Mouse (Mus musculus) central nervous system, embryonic 11.5 days (tissue): ENCODE measurements around the gene B3gnt9. TPM values are rescaled to one million over a fixed set of nuclear protein-coding genes. Genes with fewer than 3 reads are reported as not detected.

Experiments used
- polyA plus RNA-seq: library from polyadenylated mRNA; depleted of rRNA; stranded (reverse); fragments of >200 nt; gene quantifications from 2 replicates; pipeline ENCODE4 v1.2.3, GENCODE M21; 2012; rRNA removed

The B3gnt9 gene
- 5.5 and 7.9 TPM in 2 replicates for polyA plus RNA-seq

DNA sequence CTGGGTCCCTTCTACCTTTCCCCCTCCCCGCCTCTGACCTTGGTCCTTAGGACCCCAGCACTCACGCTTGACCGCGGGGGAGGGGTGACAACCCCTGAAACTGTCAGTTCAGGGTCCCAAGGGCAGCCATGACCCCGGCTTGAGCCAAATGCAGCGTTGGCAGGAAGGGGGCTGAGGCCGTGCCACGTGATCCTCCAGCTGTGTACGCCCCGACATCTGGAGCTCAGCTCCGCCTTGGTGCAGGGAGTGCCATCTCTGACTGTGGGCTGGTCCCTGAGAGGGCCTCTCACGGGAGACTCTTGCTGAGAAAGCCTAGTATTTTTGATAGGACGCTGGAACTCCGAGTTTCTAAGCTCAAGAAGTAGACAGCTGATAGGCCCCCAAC, at the start of gene B3gnt9:
Gene B3gnt9, minus strand, starts transcription at position 188 of the 385 bp plus-strand sequence.

GRCm38 (mm10) chr8:105297511-105298192, 42.7 kb upstream of the B3gnt9 start, which contains the start of gene E2f4:
Gene E2f4 (plus strand): TSS chr8:105297663.

GRCm38 (mm10) chr8:105295895-105296573, 41.1 kb upstream of the B3gnt9 start, which contains the start of gene Exoc3l:
Gene Exoc3l (minus strand): TSS chr8:105296101.

DNA sequence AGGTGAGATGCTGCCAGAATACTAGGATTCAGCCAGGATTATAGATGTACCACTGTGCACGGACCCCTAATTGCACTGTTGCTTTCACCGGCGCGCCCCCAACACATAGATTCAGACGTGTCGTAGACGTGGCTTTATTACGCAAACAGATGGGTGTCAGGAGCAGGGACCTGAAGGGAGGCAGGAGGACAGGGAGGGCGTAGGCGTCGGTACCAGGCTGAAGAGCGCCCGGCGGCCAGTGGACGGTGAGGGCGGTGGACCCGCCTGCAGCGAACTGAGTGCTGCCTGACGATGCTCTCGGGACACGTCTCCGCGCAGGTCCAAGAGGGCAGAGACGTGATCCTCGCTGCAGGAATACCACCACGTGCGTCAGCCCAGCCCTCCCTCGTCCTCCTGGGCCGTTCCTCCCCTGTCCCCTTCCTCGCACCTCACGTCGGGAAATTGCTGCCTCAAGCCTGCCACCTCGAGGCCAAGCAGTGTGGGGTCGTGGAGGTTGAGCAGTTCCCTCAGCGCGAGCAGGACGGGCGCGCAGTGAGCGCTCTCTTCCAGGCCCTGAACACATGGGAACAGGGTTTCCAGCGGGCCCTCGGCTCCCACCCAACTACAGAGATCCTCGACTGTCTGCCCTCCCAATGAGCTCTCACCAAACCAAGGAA, 35.0 kb upstream of the B3gnt9 start, which contains the start of gene 4931428F04Rik:
Gene 4931428F04Rik, minus strand, starts transcription at position 60 of the 656 bp plus-strand sequence.

DNA sequence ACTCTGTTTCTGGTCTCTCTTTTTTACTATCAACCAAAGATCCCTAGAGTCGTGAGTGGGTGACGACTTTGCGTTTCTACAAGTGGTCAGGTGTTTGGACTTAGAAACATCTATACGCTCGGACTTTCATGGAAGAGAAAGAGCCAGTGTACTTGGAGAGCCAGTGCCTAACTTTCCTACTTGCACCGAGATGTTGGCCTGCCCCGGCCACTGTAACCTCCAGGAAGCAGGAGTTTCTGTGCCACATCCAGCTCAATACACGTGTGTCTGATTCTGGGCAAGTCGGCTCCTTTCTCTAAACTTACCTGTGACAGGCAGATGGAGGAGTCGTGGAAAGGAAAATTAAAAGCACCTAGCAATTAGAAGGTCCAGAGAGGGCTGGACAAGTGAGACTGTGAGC, 20.9 kb upstream of the B3gnt9 start, which contains the start of gene Nol3:
Gene Nol3, plus strand, starts transcription at position 301 of the 400 bp plus-strand sequence.

DNA sequence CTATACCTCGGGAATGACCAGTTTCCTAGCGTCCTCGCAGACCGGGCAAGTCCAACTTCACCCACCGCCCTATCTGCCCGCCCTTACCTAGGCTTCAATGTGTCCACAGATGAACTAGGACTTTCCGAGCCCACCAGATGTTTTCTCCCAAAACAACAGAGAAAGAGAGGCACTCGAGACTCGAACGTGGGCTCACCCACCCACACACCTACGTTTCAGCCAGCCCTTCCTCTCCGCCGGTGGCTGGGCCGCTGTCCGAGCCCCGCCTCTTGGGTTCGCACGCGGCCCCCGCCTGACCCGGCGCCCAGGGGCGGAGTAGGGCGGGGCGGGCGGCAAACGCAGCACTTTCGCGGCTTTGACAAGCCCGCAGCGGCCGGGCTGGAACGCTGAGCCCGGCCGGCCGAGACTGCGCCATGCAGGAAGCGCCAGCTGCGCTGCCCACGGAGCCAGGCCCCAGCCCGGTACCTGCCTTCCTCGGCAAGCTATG, 14.6 kb upstream of the B3gnt9 start, which contains the start of gene Hsf4:
Gene Hsf4, plus strand, starts transcription at position 341 of the 487 bp plus-strand sequence.

GRCm38 (mm10) chr8:105264024-105264982, 9.3 kb upstream of the B3gnt9 start, which contains the start of the genes Tradd and Fbxl8:
Gene Tradd (minus strand): TSS chr8:105264609.
Gene Fbxl8 (plus strand): TSS chr8:105264648.

GRCm38 (mm10) chr8:105224413-105225271, 30.3 kb downstream of the B3gnt9 start, which contains the start of gene D230025D16Rik:
Gene D230025D16Rik (plus strand): TSS chr8:105225145.

Other genes starting within 250 kb of the B3gnt9 start
- not detected in 2 replicates for gene Ces3a, start 206.6 kb downstream of the B3gnt9 start, polyA plus RNA-seq
- gene Ces3b, start 171.4 kb downstream of the B3gnt9 start, polyA plus RNA-seq: not detected in 2 replicates
- not detected in 2 replicates for gene Ces4a, start 123.4 kb downstream of the B3gnt9 start, polyA plus RNA-seq
- gene Cbfb, start 84.5 kb downstream of the B3gnt9 start, polyA plus RNA-seq: 33.6 and 64.2 TPM in 2 replicates
- gene D230025D16Rik, start 30.0 kb downstream of the B3gnt9 start, polyA plus RNA-seq: 19.5 and 27.4 TPM in 2 replicates
- 7.0 and 9.8 TPM in 2 replicates for gene Tradd, start 9.5 kb upstream of the B3gnt9 start, polyA plus RNA-seq
- 0.94 and 1.1 TPM in 2 replicates for gene Fbxl8, start 9.5 kb upstream of the B3gnt9 start, polyA plus RNA-seq
- gene Hsf4, start 14.6 kb upstream of the B3gnt9 start, polyA plus RNA-seq: 0.14 and 0.31 TPM in 2 replicates
- 1.3 and 1.8 TPM in 2 replicates for gene Nol3, start 21.0 kb upstream of the B3gnt9 start, polyA plus RNA-seq
- gene 4931428F04Rik, start 34.7 kb upstream of the B3gnt9 start, polyA plus RNA-seq: 49.0 and 56.8 TPM in 2 replicates
- gene Exoc3l, start 40.9 kb upstream of the B3gnt9 start, polyA plus RNA-seq: 11.9 and 13.4 TPM in 2 replicates
- 125 and 133 TPM in 2 replicates for gene E2f4, start 42.5 kb upstream of the B3gnt9 start, polyA plus RNA-seq
- 2.1 and 3.4 TPM in 2 replicates for gene Elmo3, start 50.4 kb upstream of the B3gnt9 start, polyA plus RNA-seq
- gene Lrrc29, start 71.1 kb upstream of the B3gnt9 start, polyA plus RNA-seq: 1.9 and 3.0 TPM in 2 replicates
- 51.1 and 89.1 TPM in 2 replicates for gene Tmem208, start 71.2 kb upstream of the B3gnt9 start, polyA plus RNA-seq
- 18.4 and 21.0 TPM in 2 replicates for gene Fhod1, start 92.8 kb upstream of the B3gnt9 start, polyA plus RNA-seq
- gene Slc9a5, start 93.7 kb upstream of the B3gnt9 start, polyA plus RNA-seq: 28.6 and 31.2 TPM in 2 replicates
- 3.6 and 3.9 TPM in 2 replicates for gene Plekhg4, start 118.1 kb upstream of the B3gnt9 start, polyA plus RNA-seq
- gene Kctd19, start 158.3 kb upstream of the B3gnt9 start, polyA plus RNA-seq: not detected in 2 replicates
- gene Lrrc36, start 158.4 kb upstream of the B3gnt9 start, polyA plus RNA-seq: 2.1 and 4.3 TPM in 2 replicates
- gene Tppp3, start 216.4 kb upstream of the B3gnt9 start, polyA plus RNA-seq: 60.2 and 72.4 TPM in 2 replicates
- gene Zdhhc1, start 241.7 kb upstream of the B3gnt9 start, polyA plus RNA-seq: 34.5 and 38.7 TPM in 2 replicates